Mouse (Mus musculus) heart, embryonic 14.5 days (tissue): ENCODE measurements at regions not wholly inside any gene's neighbourhood (a gene's known extent, or its start where the extent isn't known, plus 50 kb on each side); places are given as distances from the start of the nearest gene placed in this dataset.

Source experiments
- ATAC-seq: fragments of 200-750 bp; cut with Nextera tagmentation; 2 replicates; pipeline ENCODE4 v1.8.0; 2017; ENCODE audit warnings: low read depth, moderate TSS enrichment; ENCODE audit not compliant: insufficient number of reproducible peaks, insufficient read depth, low FRiP score
- H3K27ac ChIP-seq, 2 experiments: fragments of 200-500 bp in 1 of 2; fragments of 300-500 bp in 1 of 2; sonication (generic) in 1 of 2; replicated peaks in 1 of 2; 2 replicates each; pipeline ENCODE4 v1.5.1; 2012 to 2014; ENCODE audit warnings: low read depth in 2 of 2, low read length in 2 of 2, control low read depth in 1 of 2, mild to moderate bottlenecking in 1 of 2, mixed read lengths in 1 of 2; ENCODE audit not compliant: control insufficient read depth in 1 of 2, insufficient read depth in 1 of 2
- H3K27me3 ChIP-seq: fragments of 300-500 bp; sonication (generic); 2 replicates; pipeline ENCODE4 v1.6.1; 2014; ENCODE audit warnings: mild to moderate bottlenecking, low read length, control low read depth; ENCODE audit not compliant: control insufficient read depth, insufficient read depth
- H3K36me3 ChIP-seq: fragments of 300-500 bp; sonication (generic); 2 replicates; pipeline ENCODE4 v1.6.1; 2014; ENCODE audit warnings: mild to moderate bottlenecking, control low read depth, low read length, mixed read lengths; ENCODE audit not compliant: control insufficient read depth, insufficient read depth
- H3K4me1 ChIP-seq, 2 experiments: fragments of 200-500 bp in 1 of 2; fragments of 300-500 bp in 1 of 2; sonication (generic) in 1 of 2; 2 replicates each; pipeline ENCODE4 v1.6.1; 2012 to 2014; ENCODE audit warnings: low read length in 2 of 2, control low read depth in 1 of 2, mixed read lengths in 1 of 2; ENCODE audit not compliant: control insufficient read depth in 2 of 2, insufficient read depth in 2 of 2
- H3K4me2 ChIP-seq: fragments of 300-500 bp; sonication (generic); 2 replicates; pipeline ENCODE4 v1.6.1; 2014; ENCODE audit warnings: mild to moderate bottlenecking, low read length
- H3K4me3 ChIP-seq, 2 experiments: fragments of 200-500 bp in 1 of 2; fragments of 300-500 bp in 1 of 2; sonication (generic) in 1 of 2; 2 replicates each; pipeline ENCODE4 v1.5.1; 2012 to 2014; ENCODE audit warnings: low read length in 2 of 2, mild to moderate bottlenecking in 2 of 2, control low read depth in 1 of 2, low read depth in 1 of 2, moderate library complexity in 1 of 2; ENCODE audit not compliant: control insufficient read depth in 1 of 2, insufficient read depth in 1 of 2
- H3K9ac ChIP-seq: fragments of 300-500 bp; sonication (generic); 2 replicates; pipeline ENCODE4 v1.6.1; 2014; ENCODE audit warnings: mild to moderate bottlenecking, low read length
- H3K9me3 ChIP-seq: fragments of 300-500 bp; sonication (generic); 2 replicates; pipeline ENCODE4 v1.6.1; 2016; ENCODE audit warnings: low read length, control low read depth; ENCODE audit not compliant: control insufficient read depth
- WGBS: fragments of 180-500 bp; shearing (Covaris S2); extraction: QIAGEN DNeasy Blood & Tissue Kit; methylation state at CpG from one replicate; pipeline ENCODE4 v1.1.7; 2014; 5-methylcytosine and 5-hydroxymethylcytosine counted together

DNA sequence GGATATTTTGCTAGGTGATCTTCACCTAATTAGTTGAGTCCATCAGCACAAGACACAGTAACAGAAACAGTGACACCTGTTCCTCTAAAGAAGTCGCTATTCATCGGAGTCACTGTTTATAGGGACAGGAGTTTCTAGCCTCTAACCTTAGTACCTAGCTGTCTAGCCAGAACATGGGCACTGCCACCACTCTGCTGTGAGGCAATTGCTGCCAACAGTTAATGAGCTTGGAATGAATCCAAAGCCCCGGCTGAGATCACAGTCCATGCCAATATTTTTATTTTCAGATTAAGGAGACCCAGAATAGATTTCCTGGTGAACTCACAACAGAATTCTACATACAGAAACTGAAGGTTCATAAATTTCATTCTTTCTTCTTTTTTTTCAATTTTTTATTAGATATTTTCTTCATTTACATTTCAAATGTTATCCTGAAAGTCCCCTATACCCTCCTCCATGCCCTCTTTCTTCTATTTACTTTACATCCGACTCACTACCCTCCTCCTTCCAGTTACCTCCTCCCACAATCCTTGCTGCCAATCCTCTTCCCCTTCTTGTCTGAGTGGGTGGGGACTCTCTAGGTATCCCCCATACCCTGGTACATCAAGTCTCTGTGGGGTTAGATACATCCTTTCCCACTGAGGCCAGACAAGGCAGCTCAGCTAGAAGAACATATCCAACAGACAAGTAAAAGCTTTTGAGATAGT is 276.9 kb upstream of the Clec14a start:
- no peaks in the 10 kb centered on the region for H3K27me3 ChIP-seq
- no peaks in the 10 kb centered on the region; a peak in 1 of 4 replicates for H3K4me1 ChIP-seq
- no peaks in the 10 kb centered on the region for H3K9me3 ChIP-seq
- ATAC-seq = no peak
- H3K4me2 ChIP-seq = no peak overlapping the region
- H3K36me3 ChIP-seq = no peaks in the 10 kb centered on the region
- H3K9ac ChIP-seq = no peak overlapping the region
- H3K27ac ChIP-seq = 0 out of 4 replicates have a peak overlapping the region, but pooled peaks of 1 of the 2 experiments have one; percentile 24
- 69% methylated on average over 4 of the region's 4 CpGs for WGBS
- no peak overlapping the region for H3K4me3 ChIP-seq

GRCm38 (mm10) chr12:58544862-58545261 is 275.8 kb upstream of the Clec14a start:
- H3K27me3 ChIP-seq = no peaks in the 10 kb centered on the region
- no peaks in the 10 kb centered on the region; a peak in 1 of 4 replicates for H3K4me1 ChIP-seq
- no peak overlapping the region for H3K4me3 ChIP-seq
- no peaks in the 10 kb centered on the region for H3K9me3 ChIP-seq
- no peak for ATAC-seq
- H3K4me2 ChIP-seq = no peak overlapping the region
- no peak overlapping the region; a peak in 2 of 4 replicates for H3K27ac ChIP-seq
- H3K36me3 ChIP-seq = no peaks in the 10 kb centered on the region
- no peak overlapping the region for H3K9ac ChIP-seq
- 68% methylated on average over 4 of the region's 4 CpGs for WGBS

GRCm38 (mm10) chr12:58538305-58538719 is 269.2 kb upstream of the Clec14a start:
- H3K4me2 ChIP-seq = peak overlapping the region; percentile 61
- peak; percentile 85 for ATAC-seq
- 0 out of 4 replicates have a peak overlapping the region, but pooled peaks of 1 of the 2 experiments have one; percentile 6 for H3K4me3 ChIP-seq
- peaks cover 3 to 8% of the 10 kb centered on the region in 2 experiments; a peak in 3 of 4 replicates for H3K4me1 ChIP-seq
- no peak overlapping the region for H3K9ac ChIP-seq
- peak overlapping the region; percentile 35 to 39; a peak in 3 of 4 replicates for H3K27ac ChIP-seq
- WGBS = 2% methylated on average over 5 of the region's 5 CpGs
- H3K36me3 ChIP-seq = no peaks in the 10 kb centered on the region
- H3K27me3 ChIP-seq = no peaks in the 10 kb centered on the region
- no peaks in the 10 kb centered on the region for H3K9me3 ChIP-seq

GRCm38 (mm10) chr12:58537833-58538232 is 268.7 kb upstream of the Clec14a start:
- Histone ChIP-seq H3K4me3 (0 out of 4 replicates have a peak overlapping the region, but pooled peaks of 1 of the 2 experiments have one; percentile 6), H3K27me3 (no peaks in the 10 kb centered on the region), H3K27ac (peak overlapping the region; percentile 35 to 39; a peak in 3 of 4 replicates), H3K4me2 (peak overlapping the region; percentile 61), H3K9me3 (no peaks in the 10 kb centered on the region), H3K36me3 (no peaks in the 10 kb centered on the region), H3K9ac (no peak overlapping the region), H3K4me1 (peaks cover 3 to 8% of the 10 kb centered on the region in 2 experiments; a peak in 3 of 4 replicates)
- ATAC-seq = no peak
- 9% methylated on average over 7 of the region's 8 CpGs for WGBS

GRCm38 (mm10) chr12:58536381-58536992 is 267.4 kb upstream of the Clec14a start:
- Histone ChIP-seq H3K27me3 (no peaks in the 10 kb centered on the region), H3K9me3 (no peaks in the 10 kb centered on the region), H3K4me2 (no peak overlapping the region), H3K9ac (no peak overlapping the region), H3K4me1 (peaks cover 3 to 8% of the 10 kb centered on the region in 2 experiments; a peak in 3 of 4 replicates), H3K4me3 (no peak overlapping the region), H3K36me3 (no peaks in the 10 kb centered on the region), H3K27ac (0 out of 4 replicates have a peak overlapping the region, but pooled peaks of 1 of the 2 experiments have one; percentile 21)
- no peak for ATAC-seq
- 73% methylated on average over 7 of the region's 7 CpGs for WGBS

- Histone ChIP-seq H3K9me3 (no peaks in the 10 kb centered on the region), H3K4me3 (no peak overlapping the region), H3K4me1 (peaks cover 0 to 2% of the 10 kb centered on the region in 2 experiments; a peak in 1 of 4 replicates), H3K36me3 (no peaks in the 10 kb centered on the region), H3K9ac (no peak overlapping the region), H3K27me3 (no peaks in the 10 kb centered on the region), H3K4me2 (no peak overlapping the region), H3K27ac (no peak overlapping the region)
- no peak for ATAC-seq
- WGBS = 46% methylated on average over 3 of the region's 3 CpGs
Measured at GRCm38 (mm10) chr12:58530306-58530705, 261.2 kb upstream of the Clec14a start.

DNA sequence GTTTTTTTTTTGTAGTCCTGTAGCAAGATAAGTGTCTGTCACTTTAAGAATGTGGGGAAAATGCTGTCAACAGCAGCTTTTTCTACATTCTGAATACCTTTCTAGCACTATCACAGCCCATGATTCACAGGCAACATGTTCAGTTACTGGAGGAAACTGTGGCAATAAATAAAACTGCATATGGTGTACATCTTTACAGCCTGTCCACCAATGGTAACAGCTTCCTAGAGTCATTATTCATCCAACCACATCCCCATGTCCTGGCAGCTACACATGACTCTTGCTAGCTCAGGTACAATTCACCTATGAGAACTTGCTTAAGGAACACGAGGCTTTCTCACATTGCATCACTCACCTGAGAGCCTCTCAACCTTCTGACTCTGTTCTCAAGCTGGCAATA is 247.7 kb upstream of the Clec14a start:
- no peak overlapping the region for H3K4me2 ChIP-seq
- H3K9ac ChIP-seq = no peak overlapping the region
- H3K4me3 ChIP-seq = no peak overlapping the region
- H3K27me3 ChIP-seq = no peaks in the 10 kb centered on the region
- H3K27ac ChIP-seq = no peak overlapping the region
- 39% methylated on average over 1 of the region's 1 CpGs for WGBS
- H3K4me1 ChIP-seq = peaks cover 3 to 5% of the 10 kb centered on the region in 2 experiments; a peak in 2 of 4 replicates
- no peak for ATAC-seq
- no peaks in the 10 kb centered on the region for H3K9me3 ChIP-seq
- no peaks in the 10 kb centered on the region for H3K36me3 ChIP-seq
